Mouse (Mus musculus): ENCODE measurements around the gene Prkag3. TPM values are rescaled to one million over a fixed set of nuclear protein-coding genes. Genes with fewer than 3 reads are reported as not detected.
A peak's percentile ranks its signal among the peaks of the same experiment; 100 is the strongest.

The Prkag3 gene
- polyA plus RNA-seq, 1 experiment from 2014 or later = 1.8 TPM

DNA sequence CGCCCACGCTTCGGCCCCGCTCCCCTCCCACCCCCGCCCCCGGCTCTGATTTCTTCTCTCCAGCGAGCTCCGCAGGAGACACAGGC is 22.7 kb upstream of the Prkag3 start, which contains the start of gene Wnt6:
Gene Wnt6 (plus strand): TSS at position 48 of the 86 bp plus-strand sequence.
- no peak for ATAC-seq (ENCODE audit: insufficient read depth, low FRiP score)
- no CpG with 5 or more reads among the region's 8 CpGs for WGBS
- H3K9ac ChIP-seq (ENCODE audit: low read length) = peak within 1 kb of the TSS; percentile 68
- H3K27ac ChIP-seq (ENCODE audit: low read length) = no peak within 1 kb of the TSS
- H3K36me3 ChIP-seq (ENCODE audit: control insufficient read depth, insufficient read depth, low read length) = no peaks in the 10 kb centered on the region
- H3K4me2 ChIP-seq (ENCODE audit: low read depth, low read length) = peak within 1 kb of the TSS; percentile 91
- peaks cover 23% of the 10 kb centered on the region for H3K4me1 ChIP-seq (ENCODE audit: control insufficient read depth, insufficient read depth, low read length)
- no peaks in the 10 kb centered on the region for H3K9me3 ChIP-seq (replicated peaks; ENCODE audit: control insufficient read depth, low read length)
- H3K27me3 ChIP-seq (ENCODE audit: control insufficient read depth, insufficient read depth, low read length) = peaks cover 51% of the 10 kb centered on the region
- peak within 1 kb of the TSS; percentile 52 for H3K4me3 ChIP-seq (replicated peaks; ENCODE audit: low read length)

DNA sequence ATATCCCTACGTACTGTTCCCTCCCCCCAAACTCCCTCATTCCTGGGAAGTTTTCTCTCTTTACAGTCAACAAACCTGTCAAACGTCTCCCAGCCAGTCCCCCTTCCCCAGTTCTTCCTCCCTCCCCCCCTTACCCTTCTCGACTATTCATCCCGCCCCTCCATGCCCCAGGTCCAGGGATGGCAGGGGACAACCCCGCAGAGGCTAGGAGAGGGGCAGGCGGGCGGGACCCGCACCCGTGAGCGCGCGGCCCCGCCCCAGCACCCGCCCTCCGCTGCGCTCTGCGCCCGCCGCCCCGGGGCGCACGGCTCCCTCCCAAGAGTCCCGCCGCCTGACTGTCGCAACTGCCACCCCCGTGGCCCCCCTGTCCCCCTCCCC is 22.4 kb upstream of the Prkag3 start:
- Histone ChIP-seq H3K27ac (ENCODE audit: low read length) (no peak overlapping the region), H3K9ac (ENCODE audit: low read length) (peak overlapping the region; percentile 68), H3K4me2 (ENCODE audit: low read depth, low read length) (peak overlapping the region; percentile 91), H3K27me3 (ENCODE audit: control insufficient read depth, insufficient read depth, low read length) (peaks cover 51% of the 10 kb centered on the region), H3K9me3 (replicated peaks; ENCODE audit: control insufficient read depth, low read length) (no peaks in the 10 kb centered on the region), H3K4me3 (replicated peaks; ENCODE audit: low read length) (peak overlapping the region; percentile 52), H3K4me1 (ENCODE audit: control insufficient read depth, insufficient read depth, low read length) (peaks cover 23% of the 10 kb centered on the region), H3K36me3 (ENCODE audit: control insufficient read depth, insufficient read depth, low read length) (no peaks in the 10 kb centered on the region)
- peak; percentile 28; the same call in 1 of the 2 replicates for ATAC-seq (ENCODE audit: insufficient read depth, low FRiP score)
- 0% methylated on average over 25 of the region's 26 CpGs for WGBS

DNA sequence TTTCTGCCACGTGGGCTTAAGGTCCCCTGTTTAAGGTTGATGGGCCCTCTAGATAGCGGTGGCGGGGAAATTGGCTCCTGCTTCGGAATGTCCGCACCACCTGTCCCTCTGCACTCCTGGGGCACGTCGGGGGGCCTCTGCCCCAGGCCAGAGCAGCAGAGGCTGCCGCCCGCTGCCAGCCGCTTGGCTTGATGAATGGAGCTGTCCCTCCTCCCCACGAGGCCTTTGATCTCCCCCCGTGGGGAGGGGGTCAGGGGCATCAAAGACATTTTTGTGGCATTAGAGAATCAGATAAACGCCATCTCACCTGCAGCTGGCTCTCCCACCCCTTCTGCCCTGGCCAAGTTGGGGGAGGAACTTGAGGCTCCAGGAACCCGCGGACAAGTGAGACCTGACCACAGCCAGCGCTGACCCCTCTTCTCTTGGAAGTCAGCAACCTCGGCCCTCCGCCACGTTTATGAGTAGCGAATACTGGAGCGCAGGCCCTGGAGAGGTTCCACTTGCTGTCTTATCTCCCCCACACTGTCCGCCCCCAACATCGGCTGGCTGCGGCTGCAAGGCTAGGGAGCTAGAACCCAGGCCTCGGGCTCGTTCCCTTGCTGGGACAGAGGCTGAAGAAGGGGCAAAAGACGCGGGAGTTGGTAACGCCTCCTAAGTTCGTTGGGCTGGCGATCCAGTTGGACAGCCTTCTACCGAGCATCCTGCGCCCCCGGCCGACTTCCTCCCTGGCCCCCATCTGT is 21.9 kb upstream of the Prkag3 start:
- Histone ChIP-seq H3K9ac (ENCODE audit: low read length) (peak overlapping the region; percentile 68), H3K27me3 (ENCODE audit: control insufficient read depth, insufficient read depth, low read length) (peaks cover 51% of the 10 kb centered on the region), H3K4me2 (ENCODE audit: low read depth, low read length) (peak overlapping the region; percentile 91), H3K27ac (ENCODE audit: low read length) (no peak overlapping the region), H3K4me3 (replicated peaks; ENCODE audit: low read length) (peak overlapping the region; percentile 52), H3K4me1 (ENCODE audit: control insufficient read depth, insufficient read depth, low read length) (peaks cover 21% of the 10 kb centered on the region), H3K36me3 (ENCODE audit: control insufficient read depth, insufficient read depth, low read length) (no peaks in the 10 kb centered on the region), H3K9me3 (replicated peaks; ENCODE audit: control insufficient read depth, low read length) (no peaks in the 10 kb centered on the region)
- WGBS = 4% methylated on average over 35 of the region's 35 CpGs
- ATAC-seq (ENCODE audit: insufficient read depth, low FRiP score) = no peak

DNA sequence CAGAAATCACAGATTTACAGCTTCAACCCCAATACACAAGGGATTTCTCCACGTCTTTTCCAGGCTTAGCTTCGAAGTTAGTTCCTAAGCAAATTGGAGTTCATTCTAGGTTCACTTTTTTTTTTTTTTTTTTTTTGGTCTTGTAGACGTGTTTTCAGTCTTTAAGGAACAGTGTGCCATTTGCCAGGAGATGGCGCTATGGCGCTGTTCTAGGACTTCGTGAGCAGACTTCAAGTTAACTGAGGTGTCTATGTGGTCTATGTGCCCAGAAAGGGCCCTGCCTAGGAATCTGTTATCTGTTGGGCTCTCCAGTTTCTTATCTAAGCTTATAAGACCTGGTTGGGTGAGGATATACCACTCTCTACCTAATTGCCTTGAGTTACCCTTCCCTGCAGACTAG is 14.1 kb upstream of the Prkag3 start:
- Histone ChIP-seq H3K9ac (ENCODE audit: low read length) (no peak overlapping the region), H3K4me1 (ENCODE audit: control insufficient read depth, insufficient read depth, low read length) (no peaks in the 10 kb centered on the region), H3K4me2 (ENCODE audit: low read depth, low read length) (no peak overlapping the region), H3K27me3 (ENCODE audit: control insufficient read depth, insufficient read depth, low read length) (peaks cover 5% of the 10 kb centered on the region; the same call in 1 of the 2 replicates), H3K27ac (ENCODE audit: low read length) (no peak overlapping the region), H3K4me3 (replicated peaks; ENCODE audit: low read length) (no peak overlapping the region), H3K36me3 (ENCODE audit: control insufficient read depth, insufficient read depth, low read length) (no peaks in the 10 kb centered on the region), H3K9me3 (replicated peaks; ENCODE audit: control insufficient read depth, low read length) (no peaks in the 10 kb centered on the region)
- no peak for ATAC-seq (ENCODE audit: insufficient read depth, low FRiP score)
- 1% methylated on average over 6 of the region's 6 CpGs for WGBS

DNA sequence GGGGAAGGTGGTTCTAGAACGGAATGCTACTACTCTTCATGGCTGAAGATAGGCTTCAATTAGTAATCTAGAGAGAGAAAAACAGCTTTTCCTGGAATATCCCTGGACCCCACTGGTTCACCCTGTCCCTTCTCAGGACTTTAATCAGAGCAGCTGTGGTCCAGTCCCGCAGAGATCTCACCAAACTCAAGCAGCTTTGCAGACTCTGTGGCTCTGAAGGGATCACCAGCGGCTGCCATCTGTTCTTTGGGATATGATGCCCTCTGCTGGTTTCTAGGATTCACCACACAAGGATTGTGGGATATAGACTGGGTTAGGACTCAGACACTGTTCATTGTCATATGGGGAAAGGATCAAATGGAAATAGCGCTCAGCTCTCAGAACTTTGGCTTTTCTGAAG is 10.8 kb upstream of the Prkag3 start:
- 28% methylated on average over 4 of the region's 4 CpGs for WGBS
- H3K4me2 ChIP-seq (ENCODE audit: low read depth, low read length) = no peak overlapping the region
- H3K27me3 ChIP-seq (ENCODE audit: control insufficient read depth, insufficient read depth, low read length) = peaks cover 5% of the 10 kb centered on the region; the same call in 1 of the 2 replicates
- H3K4me1 ChIP-seq (ENCODE audit: control insufficient read depth, insufficient read depth, low read length) = no peaks in the 10 kb centered on the region
- ATAC-seq (ENCODE audit: insufficient read depth, low FRiP score) = peak; percentile 75; the same call in 1 of the 2 replicates
- no peak overlapping the region for H3K9ac ChIP-seq (ENCODE audit: low read length)
- no peaks in the 10 kb centered on the region for H3K9me3 ChIP-seq (replicated peaks; ENCODE audit: control insufficient read depth, low read length)
- no peak overlapping the region for H3K4me3 ChIP-seq (replicated peaks; ENCODE audit: low read length)
- no peaks in the 10 kb centered on the region for H3K36me3 ChIP-seq (ENCODE audit: control insufficient read depth, insufficient read depth, low read length)
- H3K27ac ChIP-seq (ENCODE audit: low read length) = no peak overlapping the region

DNA sequence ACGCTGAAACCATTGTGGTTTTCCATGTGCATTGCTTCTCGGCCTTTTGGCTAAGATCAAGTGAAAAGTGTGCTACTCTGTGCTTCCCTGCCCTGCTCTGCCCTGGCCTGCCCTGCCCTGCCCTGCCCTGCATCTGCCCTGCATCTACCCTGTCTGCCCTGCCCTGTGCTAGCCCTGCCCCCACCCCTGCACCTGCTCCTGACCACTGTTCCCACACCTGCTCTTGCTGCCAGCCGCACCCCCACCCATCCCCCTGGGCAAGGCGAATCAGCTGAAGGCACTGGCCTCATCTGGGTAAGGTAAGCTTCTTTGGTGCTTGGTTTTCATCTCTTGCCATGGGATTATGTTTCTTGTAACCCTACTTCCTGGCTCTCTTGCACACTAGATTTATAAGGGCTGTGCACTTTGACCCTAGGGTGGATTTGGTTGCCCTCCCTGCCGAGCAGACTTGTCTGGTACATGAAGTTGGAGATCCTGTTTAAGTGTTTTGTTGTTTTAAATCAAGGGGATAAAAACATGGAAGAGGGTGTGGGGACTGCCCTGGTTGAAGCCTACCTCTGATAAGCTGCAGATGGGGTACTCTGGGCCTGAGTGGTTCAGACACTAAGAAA is 5.3 kb upstream of the Prkag3 start:
- Histone ChIP-seq H3K9me3 (replicated peaks; ENCODE audit: control insufficient read depth, low read length) (no peaks in the 10 kb centered on the region), H3K27me3 (ENCODE audit: control insufficient read depth, insufficient read depth, low read length) (no peaks in the 10 kb centered on the region), H3K4me2 (ENCODE audit: low read depth, low read length) (no peak overlapping the region), H3K4me3 (replicated peaks; ENCODE audit: low read length) (no peak overlapping the region), H3K9ac (ENCODE audit: low read length) (no peak overlapping the region), H3K27ac (ENCODE audit: low read length) (no peak overlapping the region), H3K4me1 (ENCODE audit: control insufficient read depth, insufficient read depth, low read length) (peaks cover 2% of the 10 kb centered on the region; the same call in 1 of the 2 replicates), H3K36me3 (ENCODE audit: control insufficient read depth, insufficient read depth, low read length) (no peaks in the 10 kb centered on the region)
- 44% methylated on average over 5 of the region's 5 CpGs for WGBS
- ATAC-seq (ENCODE audit: insufficient read depth, low FRiP score) = peak; percentile 60

DNA sequence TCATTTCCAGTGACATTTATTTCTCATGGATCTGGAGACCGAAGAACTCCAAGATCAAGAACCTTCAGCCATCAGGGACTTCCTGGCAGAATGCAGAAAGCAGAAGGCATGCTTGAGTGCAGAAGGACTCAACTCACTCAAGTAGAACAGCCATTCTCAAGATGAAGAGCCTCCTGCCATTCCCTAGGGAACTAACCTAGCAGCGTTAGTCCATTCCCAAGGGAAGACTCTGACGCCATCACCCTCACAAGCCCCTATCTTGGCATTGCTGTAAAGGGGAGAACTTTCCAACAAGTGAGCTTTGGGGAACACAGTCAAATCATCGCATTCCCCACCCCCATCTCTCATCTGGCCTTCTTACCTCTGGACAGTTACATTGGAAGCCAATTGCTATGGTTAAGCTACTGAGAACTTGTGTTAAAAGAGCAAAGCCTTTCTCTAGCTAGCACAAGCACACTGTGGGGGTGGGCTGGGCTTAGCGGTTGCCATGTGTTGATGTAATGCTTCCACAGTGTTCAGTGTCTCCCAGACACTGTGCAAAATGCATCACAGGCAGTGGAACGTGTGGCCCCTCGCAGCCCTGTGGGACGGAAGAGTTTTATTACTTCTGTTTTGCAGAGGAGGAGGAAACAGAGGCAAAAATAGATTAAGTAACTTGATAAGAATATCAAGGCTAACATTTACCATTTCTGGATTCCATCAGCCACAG is 4.4 kb upstream of the Prkag3 start:
- Histone ChIP-seq H3K27ac (ENCODE audit: low read length) (no peak overlapping the region), H3K4me2 (ENCODE audit: low read depth, low read length) (no peak overlapping the region), H3K9ac (ENCODE audit: low read length) (no peak overlapping the region), H3K4me1 (ENCODE audit: control insufficient read depth, insufficient read depth, low read length) (peaks cover 6% of the 10 kb centered on the region; the same call in 1 of the 2 replicates), H3K4me3 (replicated peaks; ENCODE audit: low read length) (no peak overlapping the region), H3K36me3 (ENCODE audit: control insufficient read depth, insufficient read depth, low read length) (no peaks in the 10 kb centered on the region), H3K27me3 (ENCODE audit: control insufficient read depth, insufficient read depth, low read length) (peaks cover under 1% of the 10 kb centered on the region; the same call in 1 of the 2 replicates), H3K9me3 (replicated peaks; ENCODE audit: control insufficient read depth, low read length) (no peaks in the 10 kb centered on the region)
- ATAC-seq (ENCODE audit: insufficient read depth, low FRiP score) = no peak
- 80% methylated on average over 8 of the region's 8 CpGs for WGBS

DNA sequence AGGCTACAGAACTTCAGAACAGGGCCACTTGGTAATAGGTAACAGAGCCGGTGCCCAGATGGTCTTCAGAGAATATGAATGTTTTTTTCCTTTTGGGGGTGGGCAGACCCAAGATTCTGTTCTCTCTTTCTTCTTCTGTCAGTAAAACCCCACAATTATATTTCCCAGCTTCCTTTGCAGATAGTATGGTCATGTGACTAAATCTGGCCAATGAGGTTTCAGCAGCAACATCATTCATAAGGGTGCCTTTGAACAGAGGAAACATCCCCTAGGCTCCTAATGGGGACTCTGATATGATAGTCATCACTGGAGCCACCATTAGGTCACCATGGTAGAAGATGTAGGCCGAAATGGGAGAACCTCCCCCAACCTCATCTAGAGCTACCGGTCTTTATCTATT is 3.8 kb upstream of the Prkag3 start:
- WGBS = 95% methylated on average over 3 of the region's 3 CpGs
- Histone ChIP-seq H3K4me3 (replicated peaks; ENCODE audit: low read length) (no peak overlapping the region), H3K4me2 (ENCODE audit: low read depth, low read length) (no peak overlapping the region), H3K36me3 (ENCODE audit: control insufficient read depth, insufficient read depth, low read length) (no peaks in the 10 kb centered on the region), H3K27me3 (ENCODE audit: control insufficient read depth, insufficient read depth, low read length) (peaks cover 5% of the 10 kb centered on the region), H3K27ac (ENCODE audit: low read length) (no peak overlapping the region), H3K9me3 (replicated peaks; ENCODE audit: control insufficient read depth, low read length) (no peaks in the 10 kb centered on the region), H3K9ac (ENCODE audit: low read length) (no peak overlapping the region), H3K4me1 (ENCODE audit: control insufficient read depth, insufficient read depth, low read length) (peaks cover 6% of the 10 kb centered on the region; the same call in 1 of the 2 replicates)
- ATAC-seq (ENCODE audit: insufficient read depth, low FRiP score) = no peak

DNA sequence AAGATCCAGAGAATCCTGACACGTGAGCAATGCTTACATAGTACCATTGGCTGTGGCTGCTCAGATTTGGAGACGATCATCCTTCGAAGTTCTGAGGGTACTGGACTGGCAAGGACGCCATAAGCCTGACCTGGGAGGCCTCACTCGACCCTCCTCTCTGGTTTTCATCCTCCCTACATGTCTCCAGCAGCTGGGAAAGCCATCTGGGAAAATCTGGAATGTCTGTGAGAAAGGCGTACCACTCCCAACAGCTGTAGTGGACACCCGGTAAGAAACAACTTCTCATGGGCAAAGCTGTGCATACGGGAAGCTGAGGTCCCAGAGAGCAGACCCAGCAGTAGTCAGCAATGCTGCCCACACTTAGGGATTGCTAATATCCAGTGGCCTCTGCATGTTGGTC is 3.1 kb upstream of the Prkag3 start:
- H3K36me3 ChIP-seq (ENCODE audit: control insufficient read depth, insufficient read depth, low read length) = no peaks in the 10 kb centered on the region

More for the DNA sequence above, 3.1 kb upstream of the Prkag3 start:
- Histone ChIP-seq H3K4me3 (replicated peaks; ENCODE audit: low read length) (no peak overlapping the region), H3K9ac (ENCODE audit: low read length) (no peak overlapping the region), H3K9me3 (replicated peaks; ENCODE audit: control insufficient read depth, low read length) (no peaks in the 10 kb centered on the region), H3K4me2 (ENCODE audit: low read depth, low read length) (no peak overlapping the region), H3K27ac (ENCODE audit: low read length) (no peak overlapping the region), H3K27me3 (ENCODE audit: control insufficient read depth, insufficient read depth, low read length) (peaks cover 5% of the 10 kb centered on the region), H3K4me1 (ENCODE audit: control insufficient read depth, insufficient read depth, low read length) (peaks cover 6% of the 10 kb centered on the region; the same call in 1 of the 2 replicates)
- WGBS = 74% methylated on average over 8 of the region's 8 CpGs
- ATAC-seq (ENCODE audit: insufficient read depth, low FRiP score) = no peak
